Mouse (Mus musculus): ENCODE measurements around the gene Kremen1. TPM values are rescaled to one million over a fixed set of nuclear protein-coding genes. Genes with fewer than 3 reads are reported as not detected.

Kremen1 gene
- total and polyA plus RNA-seq, 2 experiments from 2014 or later: 3.6 to 18.5 TPM

DNA sequence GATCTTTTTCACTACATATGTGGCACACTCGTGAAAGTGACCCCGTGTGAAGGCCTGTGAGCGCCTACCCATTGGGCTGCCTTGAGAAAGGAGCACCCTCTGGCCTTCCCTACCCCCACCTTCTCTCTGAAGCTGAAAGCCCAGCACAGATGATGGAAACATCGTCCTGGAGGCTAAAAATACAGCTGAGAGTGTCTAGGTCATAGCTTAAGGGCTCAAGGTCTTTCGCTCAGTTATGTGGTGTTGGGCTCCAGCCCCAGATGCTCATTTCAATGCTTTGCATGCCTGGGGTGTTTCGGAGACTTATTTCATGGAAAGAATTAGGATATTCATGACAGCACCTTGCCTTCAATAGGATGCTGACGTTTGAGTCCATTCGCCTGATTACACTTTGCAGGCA is 4.4 kb upstream of the Kremen1 start:
- no peak for DNase-seq (ENCODE audit: low spot score)
- no peak overlapping the region for H3K9ac ChIP-seq (replicated peaks; ENCODE audit: low read length)
- no peak overlapping the region for H3K27ac ChIP-seq
- ATAC-seq: no peak
- TF ChIP-seq CTCF (IDR thresholded peaks at IDR 0.05; ENCODE audit: low read depth): no peak
- 76% methylated on average over 8 of the region's 8 CpGs for WGBS
- no peaks in the 10 kb centered on the region for H3K27me3 ChIP-seq (ENCODE audit: insufficient read depth, low read length)
- no peak overlapping the region for H3K4me3 ChIP-seq (ENCODE audit: low read length)
- H3K4me2 ChIP-seq (ENCODE audit: low read depth, low read length): no peak overlapping the region
- H3K9me3 ChIP-seq (ENCODE audit: low read length): no peaks in the 10 kb centered on the region
- H3K36me3 ChIP-seq (ENCODE audit: insufficient read depth, low read length): no peaks in the 10 kb centered on the region
- H3K4me1 ChIP-seq (ENCODE audit: insufficient read depth, low read length): no peaks in the 10 kb centered on the region

DNA sequence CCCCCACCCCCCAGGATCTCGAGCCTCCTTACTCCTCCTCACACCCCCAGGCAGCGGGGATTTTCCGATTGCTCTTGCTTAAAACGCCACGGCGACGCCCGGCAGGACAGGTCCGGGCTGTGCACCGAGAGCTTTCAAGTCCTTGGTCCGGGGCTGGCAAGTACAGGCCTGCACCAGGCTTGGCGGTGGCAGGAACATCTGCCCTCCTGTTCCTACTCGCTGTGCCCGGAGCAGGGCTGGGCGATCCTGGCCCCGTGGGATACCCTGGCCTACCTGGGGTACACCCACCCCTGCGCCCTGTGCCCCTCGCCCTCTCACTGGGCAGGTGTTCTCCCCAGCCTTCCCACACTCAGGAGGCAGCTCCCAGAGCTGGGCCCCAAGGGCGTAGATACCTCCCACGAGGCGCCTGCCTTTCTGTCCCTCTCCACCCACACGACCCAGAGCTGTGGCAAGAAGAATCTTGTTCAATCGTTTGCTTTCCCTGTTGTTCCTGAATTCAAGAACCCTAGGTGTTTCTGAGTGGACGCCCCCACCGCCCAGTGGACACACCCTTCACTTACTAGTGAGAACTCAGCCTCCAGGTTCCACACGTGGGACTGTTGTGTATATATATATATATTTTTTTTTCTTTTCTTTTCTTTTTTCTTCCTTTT is 1.8 kb upstream of the Kremen1 start:
- Histone ChIP-seq H3K4me1 (ENCODE audit: insufficient read depth, low read length) (no peaks in the 10 kb centered on the region), H3K27ac (no peak overlapping the region), H3K4me2 (ENCODE audit: low read depth, low read length) (no peak overlapping the region), H3K4me3 (ENCODE audit: low read length) (no peak overlapping the region), H3K36me3 (ENCODE audit: insufficient read depth, low read length) (no peaks in the 10 kb centered on the region), H3K27me3 (ENCODE audit: insufficient read depth, low read length) (no peaks in the 10 kb centered on the region), H3K9ac (replicated peaks; ENCODE audit: low read length) (no peak overlapping the region), H3K9me3 (ENCODE audit: low read length) (no peaks in the 10 kb centered on the region)
- DNase-seq (ENCODE audit: low spot score) (no peak), ATAC-seq (no peak)
- WGBS: 67% methylated on average over 26 of the region's 26 CpGs
- no peak for TF ChIP-seq CTCF (IDR thresholded peaks at IDR 0.05; ENCODE audit: low read depth)

DNA sequence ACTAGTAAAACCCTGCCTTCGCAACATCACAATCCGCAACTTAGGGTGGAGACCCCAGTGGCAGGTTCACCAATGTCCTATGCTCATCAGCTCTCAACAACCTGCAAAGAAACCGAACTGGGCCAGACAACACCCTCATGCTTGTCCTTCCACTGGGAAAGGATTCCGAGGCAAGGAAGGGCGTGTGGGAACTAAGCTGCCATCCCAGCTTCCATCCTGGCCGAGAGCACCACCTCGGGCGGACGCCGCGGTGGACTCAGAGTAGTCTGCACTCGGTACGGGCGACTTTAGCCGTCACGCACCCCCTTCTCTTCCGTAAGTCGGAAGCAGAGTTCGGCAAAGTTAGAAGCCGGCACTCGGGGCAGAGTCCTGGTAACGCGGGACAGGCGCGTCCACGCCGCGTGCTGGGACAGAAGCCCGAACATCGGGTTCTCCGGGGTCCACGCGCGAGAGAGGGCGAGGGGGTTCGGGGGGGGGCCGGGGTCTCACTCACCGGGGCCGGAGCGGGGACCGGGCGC is 357 bp downstream of the Kremen1 start:
- H3K36me3 ChIP-seq (ENCODE audit: insufficient read depth, low read length): no peaks in the 10 kb centered on the region
- peak; percentile 65; the same call in 1 of the 2 replicates for ATAC-seq
- under 1% methylated on average over 24 of the region's 42 CpGs for WGBS
- no peaks in the 10 kb centered on the region for H3K9me3 ChIP-seq (ENCODE audit: low read length)
- H3K4me1 ChIP-seq (ENCODE audit: insufficient read depth, low read length): peaks cover 4% of the 10 kb centered on the region; the same call in 1 of the 2 replicates
- peak overlapping the region; percentile 76 for H3K4me3 ChIP-seq (ENCODE audit: low read length)
- H3K4me2 ChIP-seq (ENCODE audit: low read depth, low read length): peak overlapping the region; percentile 64
- peak overlapping the region; percentile 67 for H3K27ac ChIP-seq
- H3K9ac ChIP-seq (replicated peaks; ENCODE audit: low read length): peak overlapping the region; percentile 66
- H3K27me3 ChIP-seq (ENCODE audit: insufficient read depth, low read length): no peaks in the 10 kb centered on the region
- peak; percentile 18; the same call in 1 of the 2 replicates for TF ChIP-seq CTCF (IDR thresholded peaks at IDR 0.05; ENCODE audit: low read depth)
- DNase-seq (ENCODE audit: low spot score): peak; percentile 60

DNA sequence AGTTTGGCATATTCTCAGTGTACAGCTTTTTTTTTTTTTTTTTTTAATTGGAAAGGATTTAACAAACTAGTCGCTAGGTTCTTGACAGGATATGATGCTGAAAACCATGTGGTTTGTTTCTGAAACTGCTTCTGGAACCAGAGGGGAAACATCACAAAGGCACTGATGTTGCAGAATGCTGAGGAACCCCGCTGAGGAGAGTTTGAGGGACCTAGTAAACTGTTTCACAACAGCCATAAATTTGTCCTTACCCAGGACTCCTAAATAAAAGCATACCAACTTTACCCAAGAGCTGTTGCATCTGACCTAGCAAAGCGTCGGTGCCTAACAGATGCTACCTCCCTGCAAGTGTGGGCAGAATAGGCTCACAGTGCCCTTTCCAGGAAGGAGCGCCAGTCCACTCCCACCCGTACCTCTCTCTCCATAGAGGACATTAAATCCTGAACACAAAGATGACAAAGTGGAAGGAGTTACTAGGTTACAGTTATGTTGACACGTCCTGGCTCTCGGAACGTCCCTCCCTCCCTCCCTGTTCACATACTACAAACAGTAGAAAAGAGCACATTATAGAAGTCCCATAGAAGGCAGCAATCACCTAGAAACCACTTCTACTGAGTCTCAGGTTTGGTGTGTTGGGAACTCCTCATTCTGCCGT is 1.3 kb downstream of the Kremen1 start:
- no peaks in the 10 kb centered on the region for H3K36me3 ChIP-seq (ENCODE audit: insufficient read depth, low read length)
- 0 out of 2 replicates have a peak overlapping the region, but pooled peaks have one; percentile 76 for H3K4me3 ChIP-seq (ENCODE audit: low read length)
- ATAC-seq (no peak), DNase-seq (ENCODE audit: low spot score) (no peak)
- H3K9me3 ChIP-seq (ENCODE audit: low read length): no peaks in the 10 kb centered on the region
- no peaks in the 10 kb centered on the region for H3K27me3 ChIP-seq (ENCODE audit: insufficient read depth, low read length)
- H3K4me2 ChIP-seq (ENCODE audit: low read depth, low read length): peak overlapping the region; percentile 64
- no peak overlapping the region for H3K9ac ChIP-seq (replicated peaks; ENCODE audit: low read length)
- no peak for TF ChIP-seq CTCF (IDR thresholded peaks at IDR 0.05; ENCODE audit: low read depth)
- H3K4me1 ChIP-seq (ENCODE audit: insufficient read depth, low read length): peaks cover 4% of the 10 kb centered on the region; the same call in 1 of the 2 replicates
- H3K27ac ChIP-seq: no peak overlapping the region
- 48% methylated on average over 10 of the region's 10 CpGs for WGBS

DNA sequence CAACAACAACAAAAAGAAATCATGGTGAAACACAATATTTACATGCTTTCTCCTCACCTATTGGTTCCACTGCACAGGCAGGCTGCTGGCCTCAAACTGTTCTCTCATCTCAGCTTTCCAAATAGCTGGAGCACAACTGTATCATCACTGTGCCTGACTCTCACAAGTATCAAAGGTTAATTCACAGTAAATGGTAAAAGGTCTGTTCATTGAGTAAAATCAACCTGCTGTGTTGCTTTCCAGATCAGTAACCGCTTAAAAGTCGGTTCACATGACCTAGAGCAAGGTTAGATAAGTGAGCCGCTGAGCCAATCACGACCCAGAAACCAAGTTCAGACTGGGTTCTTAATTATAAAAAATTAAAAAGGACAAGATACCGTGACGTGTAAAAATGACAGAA is 3.3 kb downstream of the Kremen1 start:
- DNase-seq (ENCODE audit: low spot score): no peak
- H3K27me3 ChIP-seq (ENCODE audit: insufficient read depth, low read length): no peaks in the 10 kb centered on the region
- peaks cover 4% of the 10 kb centered on the region; the same call in 1 of the 2 replicates for H3K4me1 ChIP-seq (ENCODE audit: insufficient read depth, low read length)
- no peak for TF ChIP-seq CTCF (IDR thresholded peaks at IDR 0.05; ENCODE audit: low read depth)
- no peak overlapping the region for H3K9ac ChIP-seq (replicated peaks; ENCODE audit: low read length)
- no peak overlapping the region for H3K4me3 ChIP-seq (ENCODE audit: low read length)
- 94% methylated on average over 6 of the region's 6 CpGs for WGBS
- H3K4me2 ChIP-seq (ENCODE audit: low read depth, low read length): no peak overlapping the region
- no peaks in the 10 kb centered on the region for H3K9me3 ChIP-seq (ENCODE audit: low read length)
- H3K36me3 ChIP-seq (ENCODE audit: insufficient read depth, low read length): no peaks in the 10 kb centered on the region
- no peak overlapping the region for H3K27ac ChIP-seq
- no peak for ATAC-seq

DNA sequence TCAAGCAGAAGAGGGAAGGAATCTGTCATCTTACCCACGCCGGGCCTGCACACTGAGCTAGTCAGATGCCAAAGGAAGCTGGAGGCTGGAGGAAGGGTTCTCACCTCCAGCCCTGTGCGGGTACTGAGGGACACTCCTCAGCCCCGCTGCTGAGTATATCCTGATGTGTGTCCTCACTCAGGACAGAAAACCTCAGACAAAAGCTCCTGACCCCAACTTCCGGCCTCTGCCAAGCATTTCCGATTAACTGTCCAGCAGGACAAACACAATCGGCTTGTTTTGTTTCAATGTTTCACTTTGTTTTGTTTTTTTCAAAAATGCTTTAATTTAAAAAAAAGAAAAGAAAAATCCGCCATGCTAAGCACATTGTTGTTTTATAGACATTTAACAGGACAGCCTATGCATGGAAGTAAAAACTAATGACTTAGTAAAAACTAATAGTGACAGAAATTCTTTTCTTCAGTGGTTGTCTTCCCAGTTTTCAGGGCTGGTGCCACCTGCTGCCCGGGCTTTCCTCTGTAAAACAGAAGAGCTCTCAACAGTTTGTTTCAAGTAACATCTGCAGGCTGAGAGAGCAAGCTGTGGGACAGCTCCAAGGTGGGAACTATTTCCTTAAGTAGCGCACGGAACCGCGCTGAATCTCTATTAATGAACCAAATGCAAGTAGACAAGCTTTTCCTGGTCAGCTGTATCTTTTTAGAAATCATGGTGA is 4.1 kb downstream of the Kremen1 start:
- Histone ChIP-seq H3K27ac (no peak overlapping the region), H3K4me1 (ENCODE audit: insufficient read depth, low read length) (peaks cover 4% of the 10 kb centered on the region; the same call in 1 of the 2 replicates), H3K36me3 (ENCODE audit: insufficient read depth, low read length) (no peaks in the 10 kb centered on the region), H3K9me3 (ENCODE audit: low read length) (no peaks in the 10 kb centered on the region), H3K4me2 (ENCODE audit: low read depth, low read length) (no peak overlapping the region), H3K9ac (replicated peaks; ENCODE audit: low read length) (no peak overlapping the region), H3K4me3 (ENCODE audit: low read length) (no peak overlapping the region), H3K27me3 (ENCODE audit: insufficient read depth, low read length) (no peaks in the 10 kb centered on the region)
- DNase-seq (ENCODE audit: low spot score): no peak
- peak; percentile 30 for TF ChIP-seq CTCF (IDR thresholded peaks at IDR 0.05; ENCODE audit: low read depth)
- no peak for ATAC-seq
- 74% methylated on average over 13 of the region's 13 CpGs for whole genome bisulfite sequencing

Data from hindbrain, postnatal 0 days (tissue).